Mouse (Mus musculus) mouse trophoblast stem cell (cell line): Measurements from ENCODE around the gene Prss12.

Source experiments
- in situ Hi-C, 2 experiments: fragments of 300-500 bp; cut with MseI, MboI; formaldehyde crosslinking; loops; 2 replicates in 1 of 2; 3 replicates in 1 of 2; pipeline ENCODE4 v1.15.1; 2025

Prss12 gene

GRCm38 (mm10) chr3:123526313-123527067, 79.8 kb downstream of the Prss12 start:
- in situ Hi-C loops, result loop anchor here in 1 of 2 experiments (10.0 kb wide), 1 partner anchor 738 kb away; no protein-coding TSS in a partner anchor

- in situ Hi-C loops, result loop anchor here in 1 of 2 experiments (10.0 kb wide), 1 partner anchor 737 kb away; no protein-coding TSS in a partner anchor
Observed at GRCm38 (mm10) chr3:123527806-123528507, 81.2 kb downstream of the Prss12 start.

- in situ Hi-C loops, result no loop called here
Observed at GRCm38 (mm10) chr3:123531124-123531523, 84.4 kb downstream of the Prss12 start.

- in situ Hi-C loops, result no loop called here
Observed at GRCm38 (mm10) chr3:123537279-123537678, 90.6 kb downstream of the Prss12 start.

- in situ Hi-C loops, result no loop called here
Observed at GRCm38 (mm10) chr3:123543585-123544304, 97.0 kb downstream of the Prss12 start.

- in situ Hi-C loops, result no loop called here
Observed at GRCm38 (mm10) chr3:123550487-123550886, 103.8 kb downstream of the Prss12 start.

GRCm38 (mm10) chr3:123553872-123554271, 107.2 kb downstream of the Prss12 start:
- in situ Hi-C loops, result no loop called here

GRCm38 (mm10) chr3:123555254-123555865, 108.6 kb downstream of the Prss12 start:
- in situ Hi-C loops, result no loop called here
